Mouse (Mus musculus) kidney, postnatal 4 days (tissue): Measurements from ENCODE around the gene Txndc12.

ENCODE experiments used
- DNase-seq, 2 experiments: peaks; one replicate each; pipeline ENCODE4 v3.0.0; 2021; ENCODE audit warnings: mixed read lengths in 2 of 2

The Txndc12 gene

DNA sequence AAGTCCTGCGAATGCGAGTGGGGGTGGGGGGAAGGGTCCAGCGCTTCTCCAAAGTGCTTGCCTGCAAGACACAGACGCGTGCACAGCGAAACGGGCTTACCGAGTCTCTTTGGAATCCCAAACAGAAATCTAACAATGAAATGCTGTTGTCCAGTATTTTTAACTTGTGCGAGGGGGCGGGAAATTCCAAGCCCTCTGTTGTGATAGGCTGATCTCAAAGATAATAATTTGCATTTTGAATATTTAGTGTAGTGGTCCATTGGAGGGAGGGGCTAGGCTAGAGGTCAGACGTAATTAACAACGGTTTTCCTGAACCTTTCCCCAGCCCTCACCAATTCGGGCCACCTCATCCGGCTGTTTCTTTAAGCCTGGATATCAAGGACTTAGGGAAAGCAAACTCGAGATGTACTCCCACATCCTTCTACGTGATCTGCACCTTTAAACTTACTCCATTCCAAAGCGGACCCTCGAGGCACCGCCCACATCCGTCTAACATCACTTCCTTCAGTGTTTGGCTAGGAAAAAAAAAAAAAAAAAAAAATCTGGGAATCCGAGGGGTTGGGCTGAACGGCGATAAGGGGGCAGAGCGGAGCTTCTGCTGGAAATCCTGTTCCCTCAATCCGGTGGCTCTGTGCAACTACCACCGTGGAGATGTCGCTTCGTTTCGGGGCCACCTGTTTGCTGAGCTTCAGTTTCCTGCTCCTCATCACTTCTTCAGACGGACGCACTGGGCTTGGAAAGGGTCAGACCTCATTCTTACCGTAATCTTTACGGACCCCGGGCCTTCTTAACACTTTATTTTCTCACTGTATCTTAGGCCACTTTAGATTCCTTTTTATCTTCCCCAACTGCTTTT lies at the start of gene Txndc12:
Txndc12 (plus strand) TSS at position 487 of the 856 bp plus-strand sequence.
- DNase-seq = peak; percentile 90 to 95

DNA sequence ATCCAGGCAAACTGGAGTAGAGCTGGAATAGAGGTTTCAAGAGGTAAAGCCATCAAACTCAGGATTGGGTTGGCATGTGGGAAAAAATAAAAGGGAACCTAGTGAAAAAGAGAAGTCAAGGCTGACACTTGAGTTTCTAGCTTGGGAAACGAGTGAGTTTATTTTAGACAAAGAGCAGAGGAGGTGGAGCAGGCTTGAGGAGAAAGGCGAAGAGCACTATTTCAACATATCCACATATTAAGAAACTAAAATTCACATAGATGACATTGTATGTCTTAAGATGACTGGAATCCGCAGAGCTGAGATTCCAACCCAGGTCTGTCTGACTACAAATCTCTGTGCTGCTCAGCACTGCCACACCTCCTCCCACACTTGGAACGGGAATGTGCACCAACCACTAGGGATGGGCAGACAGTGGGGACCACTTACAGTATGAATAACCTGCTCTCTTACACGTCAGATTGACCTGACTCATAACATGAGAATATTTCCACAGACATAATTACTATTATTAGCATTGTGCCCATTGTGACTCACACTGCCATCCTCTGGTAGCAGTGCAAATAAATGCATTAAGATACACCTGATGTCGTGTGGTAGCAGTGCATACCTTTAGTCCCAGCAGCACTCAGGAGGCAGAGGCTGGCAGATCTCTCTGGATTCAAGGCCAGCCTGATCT lies 45.0 kb upstream of the Txndc12 start:
- DNase-seq = no peak

DNA sequence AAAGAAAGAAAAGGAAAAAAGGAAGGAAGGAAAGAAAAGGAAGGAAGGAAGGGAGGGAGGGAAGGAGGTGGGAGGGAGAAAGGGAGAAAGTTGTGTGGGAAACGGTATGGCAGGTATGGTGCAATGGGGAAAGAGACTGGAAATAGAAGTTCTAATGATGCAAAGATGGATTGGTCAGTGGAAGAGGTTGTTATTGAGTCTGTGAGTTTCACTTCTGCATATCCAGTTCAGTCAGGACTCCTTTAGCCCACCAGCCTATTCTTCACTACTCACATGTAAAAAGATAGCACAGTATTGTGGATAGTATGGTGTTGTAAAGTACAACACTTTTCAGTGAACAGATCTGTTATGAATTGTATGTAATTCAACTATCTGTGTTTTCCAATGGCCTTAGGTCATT lies 43.9 kb upstream of the Txndc12 start:
- DNase-seq = no peak

DNA sequence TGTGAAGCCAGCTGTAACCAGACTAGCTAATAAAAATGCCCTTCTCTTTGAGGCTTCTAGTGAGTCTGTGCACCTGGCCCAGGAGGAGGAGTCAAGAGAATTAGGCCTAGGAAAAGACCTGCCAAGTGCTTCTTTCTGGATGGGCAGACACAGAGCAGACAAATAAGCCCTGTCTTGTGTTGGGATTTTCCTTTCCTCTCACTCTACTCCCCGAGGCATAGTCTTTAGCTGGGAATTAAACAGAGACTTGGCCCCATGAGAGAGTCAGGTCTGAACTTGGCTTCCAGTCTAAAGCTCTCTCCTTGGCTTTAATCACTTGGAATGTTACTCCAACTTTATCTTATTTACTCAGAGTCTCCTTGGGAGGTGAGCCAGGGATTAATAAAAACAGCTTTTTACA lies 40.5 kb upstream of the Txndc12 start:
- DNase-seq = no peak

DNA sequence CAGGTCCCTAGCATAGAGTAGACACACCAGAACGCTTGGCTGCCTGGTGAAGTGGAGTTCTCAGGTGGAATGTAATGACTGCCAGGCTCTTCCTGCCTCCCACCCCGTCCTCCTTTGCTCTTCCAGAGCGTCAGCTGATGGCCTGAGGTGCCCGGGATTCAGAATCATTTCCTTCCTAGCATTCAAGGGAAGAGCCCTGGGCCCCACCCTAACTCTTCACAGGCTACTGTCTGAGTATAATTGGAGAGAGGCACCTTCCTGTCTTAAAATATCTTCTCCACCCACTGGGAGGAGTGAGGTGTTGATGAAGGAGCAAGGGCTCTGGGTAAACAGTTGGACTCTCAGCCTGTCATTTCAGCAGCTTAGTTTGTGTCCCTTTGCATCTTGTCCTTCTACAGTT lies 37.7 kb upstream of the Txndc12 start:
- no peak for DNase-seq

DNA sequence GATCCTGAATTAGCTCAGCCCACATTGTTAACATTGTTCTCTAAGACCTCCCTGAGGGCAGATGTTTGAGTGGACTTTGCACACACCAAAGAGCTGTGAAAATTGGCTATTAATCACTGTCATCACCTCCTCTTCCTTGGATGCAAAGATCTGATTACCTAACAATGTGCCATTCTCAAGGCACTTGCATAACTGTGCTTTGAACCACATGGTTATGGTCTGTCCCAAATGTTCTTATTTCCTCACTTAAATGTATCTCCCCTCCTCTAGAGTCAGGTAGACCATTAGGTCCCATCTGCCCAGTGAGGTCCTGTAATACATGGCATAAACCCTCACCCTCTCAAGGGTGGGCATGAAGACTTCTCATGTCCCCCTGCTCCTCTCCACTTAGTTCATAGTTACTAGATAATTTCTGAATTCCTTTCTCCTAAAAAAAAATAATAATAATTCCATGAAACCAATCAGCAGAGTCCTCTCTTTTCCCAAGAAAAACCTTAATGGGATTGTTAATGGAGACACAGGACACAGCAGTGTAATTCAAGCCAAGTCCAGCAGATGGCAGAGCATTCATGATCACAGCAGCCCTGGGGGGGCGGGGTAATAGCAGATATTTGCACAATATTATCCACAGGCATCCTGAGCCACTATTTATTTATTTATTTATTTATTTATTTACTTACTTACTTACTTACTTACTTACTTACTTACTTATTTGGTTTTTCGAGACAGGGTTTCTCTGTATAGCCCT lies 36.1 kb upstream of the Txndc12 start:
- DNase-seq = peak; percentile 88

DNA sequence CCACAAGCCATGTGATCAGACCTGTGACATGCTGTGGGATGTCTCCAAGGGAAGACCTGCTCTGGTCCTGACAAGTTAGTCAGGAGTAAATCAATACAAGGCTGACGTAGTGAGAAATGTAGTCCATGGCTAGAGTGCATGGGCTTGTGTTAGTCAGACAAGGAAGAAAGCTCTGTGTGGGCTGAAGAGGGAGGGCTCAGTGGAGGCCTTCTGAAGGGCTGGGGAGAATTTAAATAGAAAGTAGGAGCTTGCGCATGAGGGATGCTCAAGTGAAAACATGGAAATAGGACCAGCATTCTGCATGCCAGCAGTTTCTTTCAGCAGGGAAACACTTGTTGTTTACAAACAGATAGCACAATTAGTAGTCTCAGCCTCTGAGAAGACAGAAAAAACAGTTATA lies 30.9 kb upstream of the Txndc12 start:
- no peak for DNase-seq

DNA sequence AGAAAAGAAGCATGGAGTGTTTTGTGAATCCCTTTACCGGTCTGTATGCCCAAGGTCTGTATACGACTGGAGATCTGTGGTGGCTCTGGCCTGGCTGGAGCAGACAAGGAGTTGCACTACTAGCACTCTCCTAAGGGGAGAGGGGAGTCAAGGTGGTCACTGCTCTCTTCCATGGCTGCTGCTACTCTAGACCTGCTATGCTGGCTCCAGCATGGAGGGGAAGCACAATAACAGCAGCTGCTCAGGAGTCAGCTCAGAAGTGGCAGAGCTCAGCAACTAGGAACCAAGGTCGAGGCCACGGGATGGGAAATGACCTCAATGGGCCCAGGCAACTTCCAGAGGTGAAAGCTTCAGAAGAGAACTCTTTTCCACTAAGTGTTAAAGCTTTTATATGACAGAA lies 23.3 kb upstream of the Txndc12 start:
- no peak for DNase-seq

DNA sequence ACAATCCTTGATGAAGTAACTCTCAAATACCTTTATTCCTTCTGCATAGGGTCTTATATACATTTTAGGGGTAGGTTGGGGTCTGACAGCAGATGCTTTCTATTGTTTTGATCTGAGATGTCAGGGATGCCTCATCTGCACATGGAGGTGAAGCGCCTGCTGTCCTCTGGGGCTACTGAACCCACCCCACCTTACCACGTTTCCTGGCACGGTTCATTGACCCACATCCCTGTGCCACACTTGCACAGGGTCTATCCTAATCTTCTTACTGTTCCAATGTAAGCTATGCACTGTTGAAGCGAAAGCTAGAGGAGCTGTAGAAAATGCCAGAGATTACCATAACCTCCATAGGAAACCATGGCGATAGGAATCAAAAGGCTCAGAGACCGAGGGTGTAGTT lies 22.9 kb upstream of the Txndc12 start:
- no peak for DNase-seq

DNA sequence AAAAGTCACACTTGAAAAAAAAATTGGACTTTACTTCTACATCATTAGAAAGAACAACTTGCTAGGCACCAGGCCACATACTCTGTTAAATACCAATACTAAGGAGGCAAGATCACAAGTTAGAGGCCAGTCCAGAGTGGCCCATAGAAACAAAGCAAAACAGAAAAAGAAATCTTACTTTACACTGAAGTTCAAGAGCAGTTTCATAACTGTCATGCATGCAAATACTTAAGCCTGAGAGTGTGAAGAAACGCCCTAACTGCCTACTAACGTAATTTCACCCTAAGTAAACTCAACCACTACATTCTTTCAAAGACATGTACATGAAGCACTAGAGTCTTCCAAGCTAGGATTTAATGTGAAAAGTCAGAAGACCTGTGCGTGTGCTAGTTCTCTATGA lies 8.7 kb upstream of the Txndc12 start:
- DNase-seq = no peak

DNA sequence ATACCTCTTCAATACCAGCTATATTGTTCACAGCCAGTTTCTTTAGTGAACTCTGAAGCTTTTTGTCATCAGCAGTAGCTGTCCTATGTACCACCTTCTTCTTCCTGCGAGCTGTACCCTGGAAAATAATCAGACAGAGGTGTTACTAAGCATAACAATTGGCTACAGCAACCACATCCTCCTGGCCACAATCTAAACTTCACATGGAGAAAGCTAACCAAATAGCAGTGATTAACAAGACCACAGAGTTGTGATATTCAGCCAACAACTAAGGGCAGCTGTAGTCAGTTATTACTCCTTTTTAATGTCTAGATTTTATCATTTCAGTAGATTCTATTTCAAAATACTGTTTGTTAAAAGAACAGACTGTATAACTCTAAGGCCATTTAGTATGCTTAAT lies 8.3 kb upstream of the Txndc12 start:
- DNase-seq = no peak

DNA sequence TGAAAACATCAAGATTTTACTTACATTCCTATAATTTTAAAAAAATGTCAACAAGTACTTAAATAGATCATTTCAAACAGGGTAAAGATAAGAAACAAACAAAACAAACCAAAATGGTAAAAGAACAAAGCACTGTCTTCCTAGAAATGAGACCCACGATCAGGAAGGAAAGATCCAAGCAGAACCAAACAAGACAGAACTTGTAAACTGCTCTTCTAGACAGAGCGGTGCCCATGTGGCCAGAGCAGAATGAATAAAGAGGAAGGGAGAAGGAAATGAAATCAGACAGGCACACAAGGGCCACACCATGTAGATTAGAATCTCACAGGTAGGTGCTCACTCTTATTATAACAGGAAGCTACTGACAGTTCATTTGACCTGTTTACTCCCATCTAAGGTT lies 7.8 kb upstream of the Txndc12 start:
- no peak for DNase-seq

DNA sequence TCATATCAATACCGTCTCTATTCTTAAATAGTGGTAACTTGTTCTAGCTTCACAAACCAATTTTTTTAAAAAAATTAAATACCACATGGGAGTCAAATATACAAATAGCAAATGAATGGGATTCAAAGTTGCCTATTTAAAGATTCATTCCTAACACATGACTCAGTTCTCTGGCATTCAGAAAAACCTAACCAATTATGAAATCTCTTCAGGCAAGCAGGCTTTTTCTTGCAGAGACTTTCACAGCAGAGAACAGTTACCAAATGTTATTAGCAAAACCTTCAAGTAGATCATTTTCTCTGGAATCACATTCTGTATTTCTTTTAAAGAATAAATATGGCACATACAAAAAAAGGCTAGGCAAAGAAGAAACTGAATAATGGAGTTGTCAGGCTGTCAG lies 3.7 kb upstream of the Txndc12 start:
- DNase-seq = no peak

DNA sequence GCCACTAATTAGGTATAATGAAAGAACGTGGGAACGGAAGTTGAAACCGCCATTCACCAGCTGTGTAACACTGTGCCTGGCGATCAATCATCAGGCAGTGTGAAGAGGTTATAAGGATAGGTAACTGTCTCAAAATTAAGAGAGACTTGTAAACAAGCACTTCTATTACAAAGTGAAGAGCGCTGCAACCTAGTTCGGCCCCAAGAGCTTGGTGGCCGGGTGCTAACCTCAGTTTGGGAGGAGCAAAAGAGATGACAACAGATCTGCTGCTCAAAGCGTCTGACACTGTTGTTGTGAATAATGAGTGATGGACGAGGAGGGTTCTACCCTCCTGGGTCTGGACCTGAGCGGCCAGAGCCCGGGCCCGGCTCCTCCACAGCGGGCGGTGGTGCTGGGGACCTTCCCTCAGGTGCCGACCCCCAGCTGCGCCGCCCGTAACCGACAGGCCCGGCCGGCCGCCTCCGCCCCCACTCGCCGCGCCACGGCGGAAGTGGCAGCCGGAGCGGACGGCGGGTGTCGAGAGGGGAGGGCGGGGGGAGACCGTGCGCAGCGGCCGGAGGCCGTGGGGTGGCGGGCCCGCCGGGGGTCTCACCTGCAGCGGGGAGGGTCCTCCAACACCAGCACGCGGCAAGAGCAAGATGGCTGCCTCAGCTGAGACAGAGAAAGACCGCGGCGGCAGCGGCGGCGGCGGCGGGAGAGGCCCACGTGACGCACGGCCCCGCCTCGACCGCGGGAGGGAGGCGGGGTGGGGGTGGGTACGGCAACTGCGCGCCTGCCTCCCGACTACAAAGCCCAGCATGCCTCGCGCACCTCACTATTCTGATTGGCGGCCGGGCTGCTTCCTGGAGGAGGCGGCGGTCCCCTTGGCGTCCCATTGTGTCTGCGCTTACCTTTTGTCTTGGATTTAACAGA lies 1.2 kb upstream of the Txndc12 start, which contains the start of gene Btf3l4:
Btf3l4 (minus strand) TSS at position 699 of the 912 bp plus-strand sequence.
- peak; percentile 91 to 96 for DNase-seq

DNA sequence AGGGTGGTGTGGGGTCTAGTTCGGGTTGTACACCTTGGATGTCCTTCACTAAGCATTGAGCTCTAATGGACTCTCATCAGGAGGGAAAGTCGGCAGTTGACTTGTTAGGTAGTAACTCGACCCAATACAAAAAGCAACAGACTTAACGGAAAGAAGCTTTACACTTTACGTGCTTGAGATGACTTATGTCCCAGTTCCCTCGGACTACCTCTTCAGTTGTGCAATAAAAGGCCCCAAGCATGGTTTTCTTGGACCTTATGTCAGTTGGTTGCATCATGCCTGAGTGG lies 630 bp upstream of the Txndc12 start:
- no peak for DNase-seq

DNA sequence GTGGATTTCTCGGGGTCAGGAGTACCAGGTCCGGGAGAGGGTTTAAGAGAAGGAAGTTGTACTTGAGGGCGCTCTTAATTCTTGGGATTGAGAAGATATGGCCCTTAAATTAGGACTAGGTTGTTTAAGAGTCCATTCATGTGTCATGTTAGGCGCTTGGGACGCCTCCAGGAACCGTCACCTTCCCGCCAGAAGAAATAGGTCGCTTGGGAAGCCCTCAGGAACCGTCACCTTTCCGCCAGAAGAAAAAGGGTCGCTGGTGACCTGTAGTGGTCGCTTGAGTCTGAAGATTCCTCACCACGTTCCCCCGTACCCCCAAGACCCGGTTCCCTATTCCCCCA lies 540 bp downstream of the Txndc12 start:
- DNase-seq = peak; percentile 10 to 42

DNA sequence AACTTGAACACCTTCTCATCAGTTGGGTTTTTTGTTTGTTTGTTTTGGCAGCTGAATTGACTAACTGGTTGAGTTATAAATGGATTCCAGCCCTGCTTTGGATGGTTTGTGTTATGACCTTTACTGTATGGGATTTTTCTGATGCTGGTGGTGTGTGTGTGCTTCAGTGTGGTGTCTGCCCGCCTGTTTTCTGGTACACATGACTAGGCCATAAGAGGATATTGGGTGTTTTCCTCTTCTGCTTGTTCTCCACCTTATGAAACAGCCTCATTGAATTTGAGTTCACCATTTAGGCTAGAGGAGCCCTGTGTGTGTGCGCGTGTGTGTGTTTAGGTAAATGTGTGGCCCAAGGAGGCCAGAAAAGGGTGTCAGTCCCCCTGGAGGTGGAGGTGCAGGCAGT lies 1.1 kb downstream of the Txndc12 start:
- peak in 1 of 2 experiments; percentile 8 for DNase-seq

DNA sequence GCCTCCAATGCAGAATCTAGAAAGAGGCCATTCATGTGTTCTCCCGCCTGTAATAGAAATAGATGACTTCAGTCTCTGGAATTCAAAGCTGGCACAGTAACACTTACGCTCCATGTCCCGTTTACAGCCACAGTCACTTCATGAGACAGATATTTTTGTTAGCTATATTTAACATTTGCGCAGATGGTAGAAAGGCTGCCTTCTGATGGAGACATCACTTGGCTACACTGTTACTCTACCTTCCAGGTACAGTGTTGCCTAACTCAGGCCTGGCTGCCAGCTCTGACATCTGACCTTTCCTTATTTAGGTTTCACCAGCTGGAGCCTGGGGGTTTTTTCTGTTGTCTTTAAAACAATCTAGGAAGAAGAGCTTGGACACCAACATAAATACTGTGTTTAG lies 3.6 kb downstream of the Txndc12 start:
- no peak for DNase-seq

DNA sequence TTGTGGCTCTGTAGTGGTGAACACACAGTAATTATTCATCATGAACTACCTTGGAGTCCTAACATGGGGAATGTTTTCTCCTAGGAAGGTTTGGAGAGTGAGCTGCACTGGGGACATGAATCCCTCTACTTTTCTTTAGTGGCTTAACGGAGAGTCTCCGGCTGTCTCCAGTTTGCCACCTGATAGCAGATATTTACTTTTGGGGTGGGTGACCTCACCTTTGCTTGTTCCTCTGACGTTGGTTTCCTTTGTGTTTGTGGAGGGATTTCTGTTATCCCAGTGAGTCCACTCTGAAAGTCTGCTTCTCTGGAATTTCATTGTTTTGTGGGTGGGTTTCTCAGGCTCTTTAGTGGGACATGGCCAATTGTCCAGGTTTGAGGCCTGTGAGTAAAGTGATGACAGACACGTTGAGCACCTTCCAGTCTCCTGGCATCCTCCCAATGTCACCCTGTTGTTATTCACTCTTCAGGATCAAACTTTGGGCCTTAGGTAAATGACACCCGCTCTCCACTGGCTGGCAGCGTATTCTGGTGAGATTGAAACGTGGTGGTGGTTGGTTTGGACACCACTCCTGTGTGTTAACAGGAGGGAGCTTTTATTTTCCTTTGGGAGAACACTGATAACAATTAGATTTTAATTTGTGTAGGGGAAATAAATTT lies 7.6 kb downstream of the Txndc12 start:
- DNase-seq = no peak

DNA sequence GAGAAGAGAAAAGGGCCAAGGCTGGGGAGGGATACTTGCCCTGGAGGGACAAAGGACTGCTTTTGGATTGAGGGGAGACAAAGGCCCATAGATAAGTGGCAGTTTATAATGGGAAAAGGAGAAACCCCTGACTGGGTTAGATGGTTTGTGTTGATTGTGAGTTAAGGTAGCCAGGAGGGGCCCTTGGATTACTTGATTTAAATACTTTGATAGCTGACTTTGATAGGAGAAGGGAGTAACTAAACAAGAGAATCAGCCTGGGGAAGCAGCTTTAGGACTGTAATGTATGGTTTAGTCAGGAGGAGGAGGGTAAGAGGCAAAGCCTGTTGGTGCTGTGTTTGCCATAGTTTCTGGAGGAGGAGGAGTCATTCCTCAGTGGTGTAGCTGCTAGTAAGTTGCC lies 8.9 kb downstream of the Txndc12 start:
- DNase-seq = no peak

DNA sequence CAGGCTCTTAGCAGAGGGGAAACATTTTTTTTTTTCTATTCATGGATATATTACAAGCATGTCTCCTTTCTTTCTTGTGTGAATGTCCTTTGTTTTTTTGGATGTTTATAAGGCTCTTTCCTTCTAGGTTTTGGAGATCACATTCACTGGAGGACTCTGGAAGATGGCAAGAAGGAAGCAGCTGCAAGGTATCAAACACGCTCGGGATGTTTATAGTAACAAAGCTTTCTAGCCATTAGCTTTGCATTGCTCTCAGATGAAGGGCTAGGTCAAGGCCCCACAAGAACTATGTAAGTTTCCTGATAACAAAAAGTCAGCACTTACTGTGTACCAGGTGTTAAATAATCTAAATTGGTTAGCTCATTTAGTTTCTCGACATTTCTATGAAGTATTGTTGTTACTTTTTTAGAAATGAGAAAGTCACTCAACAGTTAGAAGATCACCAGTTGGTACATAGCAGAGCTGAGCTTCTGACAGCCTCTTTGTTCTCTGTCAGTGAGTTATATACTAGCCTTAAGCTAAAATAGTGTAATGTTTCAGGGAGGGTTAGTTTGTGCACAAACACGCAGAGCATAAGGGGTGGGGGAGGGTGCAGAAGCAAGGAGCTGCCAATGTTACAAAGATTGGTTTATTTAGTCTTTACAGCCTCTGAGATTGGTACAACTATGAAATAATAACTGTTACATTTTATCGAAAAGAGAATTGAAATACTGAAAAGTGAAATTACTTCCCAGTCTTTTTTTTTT lies 11.6 kb downstream of the Txndc12 start:
- DNase-seq = no peak
